Mouse (Mus musculus) kidney, adult 9 months (tissue): ENCODE measurements at regions not wholly inside any gene's neighbourhood (a gene's known extent, or its start where the extent isn't known, plus 50 kb on each side); places are given as distances from the start of the nearest gene placed in this dataset.
"Not testable (repeated sequence)": the region's sequence is repeated elsewhere in the genome, so short reads cannot be mapped to it uniquely, and the experiment has no call there.

ENCODE experiments used
- DNase-seq: peaks from one replicate; pipeline ENCODE4 v3.0.0; 2022

DNA sequence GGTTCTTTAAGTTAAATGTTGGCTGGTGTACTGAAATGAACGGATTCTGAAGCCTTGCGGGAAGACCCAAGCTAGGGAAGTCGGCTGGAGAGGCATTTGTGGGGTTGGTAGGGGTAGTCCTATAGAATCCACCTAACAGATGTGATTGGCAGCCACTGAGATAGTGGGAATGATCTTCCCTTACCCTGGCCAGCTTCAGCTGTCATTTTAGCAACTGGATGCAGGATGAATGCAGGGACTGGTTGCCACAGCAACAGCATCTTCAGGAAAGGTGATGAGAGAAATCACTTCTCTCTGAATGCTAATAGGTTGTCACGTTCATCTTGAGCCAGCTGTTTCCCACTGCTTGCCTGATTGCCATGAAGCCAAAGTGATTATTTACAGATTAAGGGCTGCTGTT, 224.5 kb downstream of the Dact1 start:
- DNase-seq: no peak

- DNase-seq: no peak
Observed at GRCm38 (mm10) chr12:71535251-71535650, 225.6 kb downstream of the Dact1 start.

DNA sequence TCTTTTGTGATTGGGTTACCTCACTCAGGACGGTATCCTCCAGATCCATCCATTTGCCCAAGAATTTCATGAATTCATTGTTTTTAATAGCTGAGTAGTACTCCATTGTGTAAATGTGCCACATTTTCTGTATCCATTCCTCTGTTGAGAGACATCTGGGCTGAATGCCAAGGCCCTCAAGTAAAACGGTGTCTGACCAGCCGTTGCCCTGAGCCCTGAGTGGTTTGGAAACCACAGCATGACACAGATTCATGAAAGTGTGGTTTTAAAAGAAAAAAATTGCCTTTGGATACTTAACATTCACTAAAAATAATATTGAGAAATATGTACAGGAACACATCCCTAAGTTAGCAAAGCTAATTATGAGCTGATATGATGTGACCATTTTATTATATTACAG, 226.1 kb downstream of the Dact1 start:
- DNase-seq: not testable (repeated sequence)

- DNase-seq: no peak
Observed at GRCm38 (mm10) chr12:71538691-71539090, 229.0 kb downstream of the Dact1 start.

- DNase-seq: no peak
Observed at GRCm38 (mm10) chr12:71540279-71540678, 230.6 kb downstream of the Dact1 start.

DNA sequence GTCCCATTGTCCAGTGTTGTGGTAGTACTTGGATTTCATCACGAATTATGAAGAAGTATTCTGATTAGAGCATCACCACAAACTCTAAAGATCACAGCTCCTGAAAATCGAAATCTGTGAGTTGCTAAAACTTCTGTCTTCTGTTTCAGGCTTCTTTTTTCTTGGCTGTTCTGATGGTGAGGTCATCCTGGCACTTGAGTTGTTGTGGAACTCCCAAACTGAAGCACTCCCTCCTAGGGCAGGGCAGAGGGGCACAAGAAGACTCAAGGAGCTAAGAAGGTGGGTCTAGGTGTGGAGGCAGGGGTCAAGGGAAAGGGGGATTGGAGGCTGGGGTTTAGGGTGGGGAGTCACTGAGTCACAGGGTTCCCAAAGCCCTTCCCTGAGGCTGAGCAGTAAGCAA, 232.3 kb downstream of the Dact1 start:
- no peak for DNase-seq

DNA sequence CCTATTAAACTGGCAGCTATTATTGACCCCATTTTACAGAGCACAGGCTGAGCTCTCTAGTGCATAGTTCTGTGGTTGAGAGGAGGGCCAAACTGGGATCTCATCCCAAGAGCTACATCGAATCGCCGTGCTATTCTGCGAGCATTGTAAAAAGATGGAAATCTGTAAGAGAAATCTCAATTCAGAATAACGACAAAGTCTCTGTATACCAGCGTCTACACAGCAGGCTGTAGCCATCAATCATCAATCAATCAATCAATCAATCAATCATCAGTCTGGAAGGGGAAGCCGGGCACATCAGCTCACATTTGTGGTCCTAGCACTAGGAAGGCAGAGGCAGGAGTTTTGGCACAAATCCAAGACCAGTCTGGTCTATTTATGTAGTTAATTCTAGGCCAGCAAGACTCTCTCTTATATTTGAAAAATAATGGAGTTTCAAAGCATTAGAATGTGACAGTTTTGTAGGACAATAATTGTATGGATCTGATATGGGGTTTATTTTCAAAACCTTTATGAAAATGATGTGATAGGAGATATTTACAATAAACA, 234.0 kb downstream of the Dact1 start:
- DNase-seq: no peak

DNA sequence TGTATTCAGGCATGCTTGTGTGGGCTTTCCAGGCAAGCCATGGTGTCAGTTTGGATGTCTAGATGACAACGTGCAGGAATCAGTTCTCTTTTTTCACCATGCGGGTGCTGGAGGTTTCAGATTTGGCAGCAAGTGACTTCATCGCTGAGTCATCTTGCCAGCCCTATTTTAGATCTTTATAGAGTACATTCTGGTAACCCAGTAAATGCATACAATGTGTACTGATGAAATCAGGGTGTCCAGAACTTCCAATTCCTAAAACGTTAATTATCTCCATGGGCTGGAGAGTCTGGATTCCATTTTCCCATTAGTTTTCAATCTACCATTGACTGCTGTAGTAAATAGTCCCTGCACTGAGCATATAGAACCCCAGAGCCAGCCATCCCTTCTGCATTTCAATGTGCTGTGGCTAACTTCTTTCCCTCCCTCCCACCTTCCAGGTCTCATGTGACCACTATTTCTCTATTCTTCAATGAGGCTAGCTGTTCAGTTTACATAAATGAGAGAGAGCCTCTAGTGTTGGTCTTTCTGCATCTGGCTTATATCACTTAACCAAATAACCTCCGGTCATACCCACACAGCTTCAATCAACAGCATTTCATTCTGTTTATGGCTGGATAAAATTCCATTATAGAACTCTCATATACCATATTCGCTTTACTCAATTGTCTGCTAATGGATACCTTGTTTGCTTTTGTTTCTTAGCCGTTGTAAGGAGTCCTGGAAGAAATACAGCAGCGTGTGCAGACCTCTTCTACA, 234.9 kb downstream of the Dact1 start:
- no peak for DNase-seq

DNA sequence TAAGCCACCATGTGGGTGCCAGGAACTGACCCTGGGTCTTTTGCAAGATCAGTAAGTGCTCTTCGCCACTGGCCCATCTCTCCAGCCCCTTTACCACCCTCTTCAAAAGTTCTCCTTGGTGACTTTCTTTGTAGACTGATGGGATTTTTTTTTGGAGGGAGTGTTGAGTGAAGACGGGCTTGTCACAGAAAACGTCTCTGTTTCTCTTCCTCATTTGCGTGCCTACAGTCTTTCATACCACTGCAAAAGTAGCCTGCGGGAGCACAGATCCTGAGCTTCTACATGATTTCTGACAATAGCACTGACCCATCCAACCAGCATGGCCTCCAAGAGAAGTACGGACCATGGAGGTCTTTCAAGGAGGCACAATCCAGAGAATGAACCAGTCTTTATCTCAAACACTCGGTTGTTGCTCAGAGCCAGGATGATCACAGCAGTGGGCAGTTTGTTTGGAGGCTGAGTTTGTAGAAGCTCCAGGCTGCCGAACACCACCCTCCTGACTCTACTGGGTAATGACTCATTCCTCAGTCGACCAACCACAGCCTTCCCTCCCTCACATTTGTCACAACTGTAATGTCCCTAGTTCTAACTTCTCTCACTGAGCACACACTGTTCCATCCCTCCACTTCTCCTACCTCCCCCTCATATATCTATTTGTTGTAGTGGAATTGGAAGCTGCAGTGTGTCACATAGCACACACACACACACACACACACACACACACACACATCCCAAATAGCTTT, 237.0 kb downstream of the Dact1 start:
- no peak for DNase-seq

DNA sequence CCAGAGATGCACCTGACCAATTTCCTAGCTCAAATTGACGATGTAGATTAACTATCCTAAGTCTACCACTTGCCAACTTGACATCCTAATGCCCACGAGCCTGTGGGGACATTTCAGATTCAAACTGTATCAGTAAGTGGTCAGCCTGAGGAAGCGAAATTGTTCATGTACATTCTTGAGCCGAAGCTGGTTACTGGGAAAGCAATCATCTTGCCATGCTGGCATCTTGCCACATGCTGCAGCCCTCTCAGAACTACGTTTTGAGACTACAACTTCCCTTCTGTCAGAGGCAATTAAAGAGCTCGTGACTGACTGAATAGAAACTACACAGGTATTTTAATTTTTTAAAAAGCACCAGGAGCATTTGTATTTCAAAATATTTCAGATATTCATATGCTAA, 239.7 kb downstream of the Dact1 start:
- DNase-seq: no peak

- no peak for DNase-seq
Observed at GRCm38 (mm10) chr12:71554212-71554611, 244.5 kb downstream of the Dact1 start.

DNA sequence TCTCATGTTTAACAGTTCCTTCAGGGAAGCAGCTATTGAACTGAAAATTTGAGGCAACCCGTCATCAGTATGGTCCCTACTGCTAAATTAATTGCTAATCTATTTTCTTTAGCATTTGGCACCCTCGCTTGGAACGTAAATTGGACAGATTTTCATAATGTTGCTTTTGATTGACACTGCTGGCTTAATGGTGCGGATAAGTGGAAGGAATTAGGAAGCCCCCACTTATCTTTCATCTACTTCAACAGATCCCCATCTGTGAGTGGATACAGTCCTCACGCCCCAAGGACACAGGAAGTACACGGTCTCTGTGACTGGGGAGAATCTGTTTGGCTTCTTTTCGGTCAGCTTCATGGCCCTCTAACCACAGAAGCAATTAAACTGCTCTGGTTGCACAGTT, 251.6 kb downstream of the Dact1 start:
- DNase-seq: no peak

DNA sequence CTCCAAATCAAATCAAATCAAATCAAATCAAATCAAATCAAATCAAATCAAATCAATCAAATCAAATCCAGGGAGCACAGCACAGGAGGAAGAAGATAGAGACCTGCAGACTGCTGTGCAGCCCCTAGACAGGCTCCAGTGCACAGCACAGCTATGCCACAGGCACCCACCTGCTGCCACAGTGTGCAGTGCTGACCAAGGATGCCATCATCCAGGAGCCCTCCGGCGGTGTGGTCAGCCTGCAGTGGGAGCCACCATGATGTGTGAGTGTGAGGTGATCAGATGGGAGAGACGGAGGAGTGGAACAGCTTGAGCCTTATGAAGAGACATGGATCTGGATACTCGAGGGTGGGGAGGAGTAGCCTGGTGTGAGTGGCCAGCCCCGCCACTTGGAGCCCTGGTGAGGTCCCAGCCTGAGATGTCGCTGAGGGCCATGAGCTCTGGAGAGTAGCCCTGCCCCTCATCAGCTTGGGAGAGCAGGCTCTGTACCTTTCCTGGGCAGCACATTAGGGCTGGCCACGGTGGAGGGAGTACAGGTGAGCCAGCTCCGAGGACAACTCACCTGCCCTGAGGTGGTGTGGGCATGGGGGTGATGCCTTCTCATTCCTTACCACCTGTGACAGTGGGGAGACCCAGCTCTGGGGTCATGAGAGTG, 252.4 kb downstream of the Dact1 start:
- DNase-seq: no peak

DNA sequence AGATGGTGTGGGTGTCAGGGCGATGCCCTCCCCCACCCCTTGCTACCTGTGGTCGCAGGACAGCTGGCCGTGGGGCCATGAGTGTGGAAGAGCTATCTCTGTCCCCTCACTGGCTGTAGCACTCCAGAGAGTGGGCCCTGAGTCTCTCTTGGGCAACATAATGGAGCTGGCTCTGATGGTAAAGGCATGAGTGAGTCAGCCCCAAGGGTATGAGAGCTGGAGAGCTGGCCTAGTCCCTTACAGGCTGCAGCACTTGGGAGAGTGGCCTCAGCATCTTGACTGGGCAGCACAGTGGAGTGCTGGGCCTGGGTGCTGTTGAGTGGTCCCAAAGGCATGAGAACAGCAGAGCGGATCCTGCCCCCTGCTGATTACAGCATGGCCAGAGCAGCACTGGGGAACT, 253.5 kb downstream of the Dact1 start:
- DNase-seq: no peak

GRCm38 (mm10) chr12:71566371-71566770, 256.7 kb downstream of the Dact1 start:
- no peak for DNase-seq

DNA sequence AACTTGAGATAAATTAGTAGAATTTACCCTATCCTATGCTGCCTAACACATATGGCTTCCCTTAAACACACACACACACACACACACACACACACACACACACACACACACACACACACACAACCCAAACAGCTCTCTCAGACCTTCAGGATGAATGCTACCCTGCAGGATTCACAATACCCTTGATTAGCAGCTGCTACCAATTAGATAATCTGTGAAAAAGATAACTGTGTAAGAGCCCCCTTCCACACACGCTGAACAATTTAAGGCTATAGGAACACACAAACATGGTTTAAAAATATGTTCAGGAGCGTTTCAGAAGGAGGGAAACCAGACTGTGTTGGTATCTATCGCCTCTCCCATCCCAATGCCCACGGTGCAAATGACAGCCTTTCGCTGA, 258.6 kb downstream of the Dact1 start:
- DNase-seq: no peak

- no peak for DNase-seq
Observed at GRCm38 (mm10) chr12:71568880-71569390, 259.3 kb downstream of the Dact1 start.

- no peak for DNase-seq
Observed at GRCm38 (mm10) chr12:71569662-71570061, 260.0 kb downstream of the Dact1 start.

- no peak for DNase-seq
Observed at GRCm38 (mm10) chr12:71570116-71570515, 260.4 kb downstream of the Dact1 start.

- DNase-seq: no peak
Observed at GRCm38 (mm10) chr12:71572833-71573446, 257.9 kb upstream of the Daam1 start.

DNA sequence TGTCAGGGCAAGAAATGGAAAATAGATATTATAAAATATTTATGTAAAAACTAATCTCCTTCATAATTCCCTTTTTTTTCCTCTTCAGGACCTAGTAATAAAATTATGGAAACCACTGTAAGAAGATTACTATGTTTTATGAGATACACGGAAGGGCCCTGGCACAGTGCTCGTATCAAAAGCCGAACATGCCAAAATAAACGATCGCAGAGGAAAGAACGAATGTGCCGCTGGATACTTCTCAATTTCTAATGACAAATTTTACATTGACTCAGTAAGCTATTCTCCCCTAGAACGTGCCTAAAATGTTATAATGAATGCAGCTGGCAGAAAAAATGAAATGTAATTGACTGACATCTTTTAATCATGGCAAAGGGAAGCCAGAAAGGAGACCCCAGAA, 257.4 kb upstream of the Daam1 start:
- DNase-seq: no peak

DNA sequence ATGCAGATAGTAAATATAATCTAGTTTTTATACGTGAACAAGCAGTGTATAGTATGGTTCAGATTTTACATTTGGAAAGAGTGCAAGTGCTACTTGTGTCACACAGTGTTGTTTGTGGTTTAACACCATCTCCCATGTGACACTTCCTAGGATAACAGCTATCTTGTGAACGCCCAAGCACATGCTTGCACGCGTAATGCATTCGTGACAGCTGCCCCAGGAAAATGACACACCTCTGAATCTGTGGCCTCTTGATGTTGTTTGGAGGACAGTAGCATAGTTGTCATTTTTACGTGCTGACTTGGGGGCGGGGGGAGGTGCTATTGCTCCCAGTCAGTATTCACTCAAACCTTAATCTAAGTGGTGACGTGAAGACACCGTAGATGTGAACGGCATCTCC, 256.2 kb upstream of the Daam1 start:
- DNase-seq: no peak

DNA sequence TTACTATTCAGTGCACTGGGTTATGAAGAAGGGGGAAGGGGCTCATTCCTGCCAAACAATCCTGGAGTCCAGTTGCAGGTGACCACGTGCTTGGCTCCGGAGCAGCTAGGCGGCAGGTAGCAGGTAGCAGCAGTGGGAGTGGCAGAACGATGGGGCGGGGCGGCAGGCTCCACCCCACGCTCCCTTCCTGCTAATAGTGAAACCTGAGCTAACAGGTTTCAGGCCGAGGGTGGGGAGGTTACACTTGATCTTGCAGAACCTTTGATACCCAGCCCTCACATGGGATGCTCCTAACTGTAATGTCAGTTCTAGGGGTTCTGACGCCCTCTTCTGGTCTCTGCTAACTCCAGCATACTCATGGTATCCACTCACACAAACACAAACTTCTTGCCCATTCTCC, 253.5 kb upstream of the Daam1 start:
- DNase-seq: peak; percentile 79
